Mouse (Mus musculus) forebrain, postnatal 0 days (tissue): ENCODE measurements around the gene Mcoln3. TPM values are rescaled to one million over a fixed set of nuclear protein-coding genes. Genes with fewer than 3 reads are reported as not detected.

ENCODE experiments used
- ATAC-seq: fragments of 200-750 bp; cut with Nextera tagmentation; 2 replicates; pipeline ENCODE4 v1.8.0; 2017; ENCODE audit warnings: mild to moderate bottlenecking, moderate library complexity
- DNase-seq: peaks from one replicate; pipeline ENCODE4 v3.0.0-alpha.2; 2015
- H3K27ac ChIP-seq: fragments of 300-500 bp; sonication (generic); 2 replicates; pipeline ENCODE4 v1.5.1; 2014; ENCODE audit warnings: low read depth, mild to moderate bottlenecking, antibody characterized with exemption, low read length, moderate library complexity, mixed read lengths
- H3K27me3 ChIP-seq: fragments of 300-500 bp; sonication (generic); 2 replicates; pipeline ENCODE4 v1.6.1; 2014; ENCODE audit warnings: mild to moderate bottlenecking, low read length, mixed read lengths; ENCODE audit not compliant: insufficient read depth
- H3K36me3 ChIP-seq: fragments of 300-500 bp; sonication (generic); 2 replicates; pipeline ENCODE4 v1.6.1; 2014; ENCODE audit warnings: mild to moderate bottlenecking, moderate library complexity; ENCODE audit not compliant: insufficient read depth
- H3K4me1 ChIP-seq: fragments of 300-500 bp; sonication (generic); 2 replicates; pipeline ENCODE4 v1.6.1; 2014; ENCODE audit warnings: antibody characterized with exemption; ENCODE audit not compliant: insufficient read depth
- H3K4me2 ChIP-seq: fragments of 300-500 bp; sonication (generic); 2 replicates; pipeline ENCODE4 v1.6.1; 2014; ENCODE audit warnings: low read depth, mild to moderate bottlenecking, moderate library complexity
- H3K4me3 ChIP-seq: fragments of 300-500 bp; sonication (generic); 2 replicates; pipeline ENCODE4 v1.5.1; 2014; ENCODE audit warnings: low read depth, low read length, mixed read lengths
- H3K9ac ChIP-seq: fragments of 300-500 bp; sonication (generic); 2 replicates; pipeline ENCODE4 v1.6.1; 2014; ENCODE audit warnings: mild to moderate bottlenecking
- H3K9me3 ChIP-seq: fragments of 300-500 bp; sonication (generic); 2 replicates; pipeline ENCODE4 v1.6.1; 2016; ENCODE audit warnings: low read length
- CTCF ChIP-seq: sonication (generic); IDR thresholded peaks from 2 replicates; pipeline ENCODE4 v1.5.1; 2016; ENCODE audit warnings: antibody characterized with exemption, control low read depth, low read depth
- WGBS: fragments of 180-500 bp; shearing (Covaris S2); extraction: QIAGEN DNeasy Blood & Tissue Kit; methylation state at CpG from one replicate; pipeline ENCODE4 v1.1.7; 2014; 5-methylcytosine and 5-hydroxymethylcytosine counted together
- polyA plus RNA-seq: library from polyadenylated mRNA; unstranded; fragments of >200 nt; fragmentation: Nextera tagmentation; extraction: Ambion mirVana; gene quantifications from 2 replicates; pipeline ENCODE4 v1.2.1, GENCODE M21; 2015
- total RNA-seq: library from RNA; depleted of rRNA; stranded (reverse); fragments of >200 nt; gene quantifications from 2 replicates; pipeline ENCODE4 v1.2.3, GENCODE M21; 2014

Mcoln3 gene
- total and polyA plus RNA-seq, 2 experiments from 2014 or later: 0.30 to 2.5 TPM

GRCm38 (mm10) chr3:146110916-146111315 is 6.3 kb upstream of the Mcoln3 start:
- Histone ChIP-seq H3K9ac (no peak overlapping the region), H3K4me3 (no peak overlapping the region), H3K4me2 (no peak overlapping the region), H3K36me3 (no peaks in the 10 kb centered on the region), H3K9me3 (no peaks in the 10 kb centered on the region), H3K27ac (no peak overlapping the region), H3K4me1 (peaks cover 2% of the 10 kb centered on the region; the same call in 1 of the 2 replicates), H3K27me3 (no peaks in the 10 kb centered on the region)
- 79% methylated on average over 6 of the region's 6 CpGs for WGBS
- TF ChIP-seq CTCF: no peak
- ATAC-seq (no peak), DNase-seq (no peak)

- no peak overlapping the region for H3K4me2 ChIP-seq
- no peaks in the 10 kb centered on the region for H3K36me3 ChIP-seq
- H3K4me3 ChIP-seq: no peak overlapping the region
- H3K27me3 ChIP-seq: peaks cover 4% of the 10 kb centered on the region; the same call in 1 of the 2 replicates
- no peak for ATAC-seq
- TF ChIP-seq CTCF: no peak
- no peaks in the 10 kb centered on the region for H3K4me1 ChIP-seq
- H3K9me3 ChIP-seq: no peaks in the 10 kb centered on the region
- DNase-seq: no peak
- 62% methylated on average over 9 of the region's 9 CpGs for WGBS
- no peak overlapping the region for H3K27ac ChIP-seq
- no peak overlapping the region for H3K9ac ChIP-seq
Measured at GRCm38 (mm10) chr3:146117997-146118457, 777 bp downstream of the Mcoln3 start.

DNA sequence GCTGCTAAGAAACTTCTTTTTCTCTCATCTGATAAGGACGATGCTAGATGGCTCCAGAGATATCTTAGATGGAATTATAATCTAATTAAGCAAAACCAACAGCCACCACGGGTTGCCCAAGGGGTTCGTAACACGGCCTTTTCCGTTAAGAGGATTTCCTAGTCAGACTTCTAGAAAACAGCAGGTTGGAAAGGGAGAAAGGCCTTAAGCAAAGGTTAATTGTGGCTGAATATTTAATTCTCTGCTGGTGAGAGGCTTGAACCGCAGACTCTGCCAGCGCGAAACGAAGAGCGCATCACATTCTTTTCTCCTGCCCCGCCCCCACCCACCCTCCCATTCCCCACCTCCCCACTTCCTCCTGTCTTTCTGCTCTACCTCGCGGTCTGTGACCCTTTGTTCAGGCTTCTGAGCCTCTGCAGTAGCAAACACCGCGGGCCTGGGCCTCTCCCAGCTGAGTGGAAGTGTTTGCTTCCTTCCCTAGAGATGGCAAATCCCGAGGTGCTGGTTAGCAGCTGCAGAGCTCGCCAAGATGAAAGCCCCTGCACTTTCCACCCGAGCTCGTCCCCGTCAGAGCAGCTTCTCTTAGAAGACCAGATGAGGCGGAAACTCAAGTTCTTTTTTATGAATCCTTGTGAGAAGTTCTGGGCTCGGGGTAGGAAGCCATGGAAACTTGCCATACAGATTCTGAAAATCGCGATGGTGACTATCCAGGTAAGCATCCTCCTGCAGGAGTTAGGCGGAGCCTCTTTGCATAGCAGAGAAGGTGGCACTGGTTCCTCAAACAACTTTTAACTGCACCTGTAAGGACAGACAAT is 4.3 kb downstream of the Mcoln3 start:
- peak overlapping the region; percentile 0; the same call in 1 of the 2 replicates for H3K4me2 ChIP-seq
- H3K9ac ChIP-seq: no peak overlapping the region
- H3K9me3 ChIP-seq: no peaks in the 10 kb centered on the region
- H3K27ac ChIP-seq: no peak overlapping the region
- H3K36me3 ChIP-seq: no peaks in the 10 kb centered on the region
- ATAC-seq: no peak
- no peaks in the 10 kb centered on the region for H3K4me1 ChIP-seq
- TF ChIP-seq CTCF: no peak
- peaks cover 4% of the 10 kb centered on the region; the same call in 1 of the 2 replicates for H3K27me3 ChIP-seq
- H3K4me3 ChIP-seq: no peak overlapping the region; the same call in 1 of the 2 replicates
- DNase-seq: no peak
- 11% methylated on average over 25 of the region's 25 CpGs for WGBS

GRCm38 (mm10) chr3:146122125-146122420 is 4.8 kb downstream of the Mcoln3 start:
- Histone ChIP-seq H3K27ac (no peak overlapping the region), H3K27me3 (peaks cover 4% of the 10 kb centered on the region; the same call in 1 of the 2 replicates), H3K4me2 (no peak overlapping the region), H3K9me3 (no peaks in the 10 kb centered on the region), H3K9ac (no peak overlapping the region), H3K4me1 (no peaks in the 10 kb centered on the region), H3K36me3 (no peaks in the 10 kb centered on the region), H3K4me3 (no peak overlapping the region)
- DNase-seq (no peak), ATAC-seq (no peak)
- WGBS: 56% methylated on average over 3 of the region's 3 CpGs
- no peak for TF ChIP-seq CTCF

DNA sequence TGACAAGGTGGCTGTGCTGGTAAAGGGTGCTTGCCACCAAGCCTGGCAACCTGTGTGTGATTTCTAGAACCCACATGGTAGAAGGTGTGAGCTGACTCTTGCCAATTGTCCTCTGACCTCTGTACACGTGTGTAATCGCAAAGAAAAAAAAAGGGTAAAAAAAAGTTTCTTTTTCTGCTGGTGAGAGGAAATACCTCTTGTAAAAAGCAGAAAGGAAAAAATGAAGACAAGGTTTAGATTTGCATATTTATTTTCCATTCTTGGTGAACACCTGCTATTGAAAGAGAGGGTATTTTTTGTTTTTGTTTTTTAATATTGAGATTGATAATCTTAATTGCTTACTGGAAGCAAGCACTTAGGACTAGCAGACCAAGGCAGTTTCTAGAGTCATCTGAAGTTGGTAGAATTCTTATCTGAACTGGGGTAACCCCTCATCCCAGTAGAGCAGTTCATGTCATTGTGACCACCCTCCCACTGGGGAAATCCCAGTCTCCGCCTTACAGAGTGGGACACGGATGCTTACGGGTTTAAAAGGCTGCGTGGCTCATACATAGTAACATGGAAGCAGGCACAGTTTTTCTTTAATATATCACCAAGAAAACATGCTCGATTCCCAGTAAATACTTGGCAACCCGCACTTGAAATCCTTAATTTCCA is 5.7 kb downstream of the Mcoln3 start:
- Histone ChIP-seq H3K27me3 (no peaks in the 10 kb centered on the region), H3K36me3 (no peaks in the 10 kb centered on the region), H3K9ac (no peak overlapping the region), H3K4me3 (no peak overlapping the region), H3K27ac (no peak overlapping the region), H3K9me3 (no peaks in the 10 kb centered on the region), H3K4me2 (no peak overlapping the region), H3K4me1 (no peaks in the 10 kb centered on the region)
- DNase-seq (no peak), ATAC-seq (no peak)
- no peak for TF ChIP-seq CTCF
- 70% methylated on average over 8 of the region's 8 CpGs for WGBS

GRCm38 (mm10) chr3:146123464-146123825 is 6.2 kb downstream of the Mcoln3 start:
- WGBS: 45% methylated on average over 9 of the region's 9 CpGs
- no peaks in the 10 kb centered on the region for H3K27me3 ChIP-seq
- DNase-seq (peak; percentile 24), ATAC-seq (0 out of 2 replicates have a peak, but pooled peaks have one; percentile 27)
- no peak for TF ChIP-seq CTCF
- H3K4me3 ChIP-seq: no peak overlapping the region
- H3K4me2 ChIP-seq: no peak overlapping the region
- no peaks in the 10 kb centered on the region for H3K4me1 ChIP-seq
- no peak overlapping the region for H3K27ac ChIP-seq
- no peak overlapping the region for H3K9ac ChIP-seq
- no peaks in the 10 kb centered on the region for H3K36me3 ChIP-seq
- no peaks in the 10 kb centered on the region for H3K9me3 ChIP-seq

DNA sequence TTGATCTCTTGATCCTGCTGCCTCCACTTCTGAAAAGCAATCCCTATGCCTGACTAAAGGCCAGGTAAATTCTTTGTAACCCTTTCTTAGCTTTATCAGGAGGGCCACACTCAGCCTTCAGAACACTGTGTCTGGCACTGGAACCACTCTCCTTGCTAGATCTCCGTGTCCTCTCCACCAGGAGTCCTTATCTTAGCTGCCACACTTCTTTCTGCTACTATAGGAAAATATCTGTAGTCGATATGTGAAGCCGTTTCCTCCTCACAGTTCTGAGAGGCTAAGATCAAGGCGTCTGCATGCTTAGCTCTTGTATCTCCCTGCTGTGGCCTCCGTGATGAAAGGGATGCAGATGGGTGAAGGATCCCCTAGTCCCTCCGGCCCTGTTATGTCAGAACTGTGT is 10.0 kb downstream of the Mcoln3 start:
- no peaks in the 10 kb centered on the region for H3K27me3 ChIP-seq
- no peak for ATAC-seq
- H3K27ac ChIP-seq: no peak overlapping the region
- H3K9ac ChIP-seq: no peak overlapping the region
- no peak for DNase-seq
- H3K36me3 ChIP-seq: no peaks in the 10 kb centered on the region
- no peaks in the 10 kb centered on the region for H3K4me1 ChIP-seq
- WGBS: 80% methylated on average over 6 of the region's 6 CpGs
- no peaks in the 10 kb centered on the region for H3K9me3 ChIP-seq
- H3K4me2 ChIP-seq: no peak overlapping the region
- TF ChIP-seq CTCF: no peak
- H3K4me3 ChIP-seq: no peak overlapping the region
